Mouse (Mus musculus): ENCODE data around the gene Gm12216.

DNA sequence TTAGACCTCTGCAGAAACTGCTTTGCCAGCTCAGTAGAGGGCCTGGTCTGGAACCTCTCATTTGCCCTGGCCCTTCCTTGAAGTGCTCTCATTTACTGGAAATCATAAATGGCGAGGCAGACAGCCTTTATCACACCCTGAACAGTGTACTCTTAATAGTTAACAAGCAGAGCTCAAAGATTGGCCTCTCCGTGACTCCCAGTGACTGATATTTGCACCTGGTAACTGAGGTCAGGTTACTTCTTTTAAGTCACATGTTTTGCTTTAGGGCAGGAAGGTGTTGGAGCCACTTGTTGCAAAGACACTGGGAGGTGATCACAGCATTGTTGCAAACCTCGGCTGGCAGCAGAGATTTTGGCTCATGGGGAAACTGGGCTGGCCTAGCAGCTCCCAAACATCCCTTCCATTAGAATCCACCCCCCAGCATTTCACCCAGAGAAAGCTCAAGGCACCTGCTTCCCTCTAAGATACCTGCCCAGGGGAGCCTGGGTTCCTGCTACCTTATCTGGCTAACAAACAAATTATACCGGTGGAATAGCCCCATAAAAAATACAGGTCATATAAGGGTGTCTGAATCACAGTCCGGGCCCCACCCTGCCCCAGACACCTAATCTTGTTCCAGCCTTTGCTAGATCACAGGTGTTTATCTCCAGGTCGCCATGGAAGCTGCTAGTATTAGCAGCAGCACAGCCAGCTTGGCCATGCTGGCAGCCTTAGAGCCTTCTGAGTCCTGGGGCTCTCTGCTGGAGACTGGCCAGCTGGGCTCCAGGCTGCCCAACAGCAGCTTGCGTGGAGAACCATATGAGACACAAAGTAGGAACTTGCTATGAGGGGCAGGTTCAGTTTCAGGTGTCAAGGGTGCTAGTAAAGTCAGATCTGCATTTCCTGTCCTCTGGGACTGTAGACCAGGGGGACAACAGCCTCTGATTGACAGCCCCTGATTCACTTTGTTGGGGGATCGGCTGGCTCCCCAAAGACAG is 19.1 kb downstream of the Gm12216 start:
- TF ChIP-seq CTCF (IDR thresholded peaks at IDR 0.05; ENCODE audit: low read depth, low read length) (no peak), POLR2A (IDR thresholded peaks at IDR 0.05; ENCODE audit: extremely low read depth, insufficient read depth, low read length) (no peak)

All from liver, adult 2 months (tissue).